Mouse (Mus musculus) frontal cortex, adult 2 months (tissue): ENCODE data around the gene Eml1. TPM values are rescaled to one million over a fixed set of nuclear protein-coding genes. Genes with fewer than 3 reads are reported as not detected.
A peak's percentile ranks its signal among the peaks of the same experiment; 100 is the strongest.

Experiments
- DNase-seq, 2 experiments: peaks; one replicate each; pipeline ENCODE4 v3.0.0; 2022; ENCODE audit warnings: low spot score in 1 of 2; ENCODE audit errors: extremely low spot score in 1 of 2
- polyA plus RNA-seq: library from polyadenylated mRNA; depleted of rRNA; stranded (reverse); fragments of >200 nt; gene quantifications from 2 replicates; pipeline ENCODE4 v1.2.3, GENCODE M21; 2012; rRNA removed

Gene Eml1
- polyA plus RNA-seq, 1 experiment, result 57.7 TPM

DNA sequence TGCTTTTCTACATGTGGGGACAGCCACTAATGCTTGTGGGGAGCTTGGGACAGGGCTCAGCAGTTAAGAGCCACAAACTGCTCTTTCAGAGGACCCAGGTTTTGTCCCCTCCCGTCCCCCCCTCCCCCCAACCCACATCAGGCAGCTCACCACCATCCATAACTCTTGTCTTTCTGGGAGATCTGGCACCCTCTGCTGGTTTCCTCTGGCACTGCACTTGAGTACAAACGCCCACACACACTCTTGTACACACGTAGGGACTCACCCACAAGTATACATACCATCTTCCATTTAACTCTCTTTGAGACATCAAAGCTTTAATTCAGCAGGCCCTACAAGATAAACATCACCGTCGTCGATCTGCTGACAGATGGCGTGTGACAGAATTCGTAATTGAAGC lies 158.5 kb downstream of the Eml1 start:
- DNase-seq, result peak in 1 of 2 experiments; percentile 81

- no peak for DNase-seq
Measured at GRCm38 (mm10) chr12:108534484-108534883, 163.7 kb downstream of the Eml1 start.

- no peak for DNase-seq
Measured at GRCm38 (mm10) chr12:108536461-108536860, 165.7 kb downstream of the Eml1 start.

- DNase-seq, result peak in 1 of 2 experiments; percentile 82
Measured at GRCm38 (mm10) chr12:108541088-108541487, 170.3 kb downstream of the Eml1 start.

- DNase-seq, result no peak
Measured at GRCm38 (mm10) chr12:108546508-108547153, 175.9 kb downstream of the Eml1 start.

- no peak for DNase-seq
Measured at GRCm38 (mm10) chr12:108547251-108547875, 176.6 kb downstream of the Eml1 start.

DNA sequence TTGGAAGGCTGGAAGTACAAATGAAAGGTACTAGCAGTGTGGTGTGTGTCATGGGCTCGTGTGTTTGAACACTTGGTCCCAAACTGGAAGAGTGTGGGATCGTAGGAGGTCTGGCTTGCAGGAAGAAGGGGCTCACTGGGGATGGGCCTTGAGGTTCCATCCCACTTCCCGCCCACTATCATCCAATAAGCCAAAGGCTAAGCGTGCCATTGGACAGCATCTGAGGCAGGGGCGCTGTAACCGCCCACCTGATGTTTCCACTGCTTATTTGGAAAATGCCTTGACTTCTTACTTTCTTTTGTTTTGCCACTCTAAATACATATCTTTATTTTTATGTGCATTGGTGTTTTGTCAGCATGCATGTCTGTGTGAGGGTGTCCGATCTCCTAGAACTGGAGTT lies 181.0 kb downstream of the Eml1 start:
- DNase-seq, result no peak

GRCm38 (mm10) chr12:108553079-108553478 lies 182.3 kb downstream of the Eml1 start:
- DNase-seq, result no peak

DNA sequence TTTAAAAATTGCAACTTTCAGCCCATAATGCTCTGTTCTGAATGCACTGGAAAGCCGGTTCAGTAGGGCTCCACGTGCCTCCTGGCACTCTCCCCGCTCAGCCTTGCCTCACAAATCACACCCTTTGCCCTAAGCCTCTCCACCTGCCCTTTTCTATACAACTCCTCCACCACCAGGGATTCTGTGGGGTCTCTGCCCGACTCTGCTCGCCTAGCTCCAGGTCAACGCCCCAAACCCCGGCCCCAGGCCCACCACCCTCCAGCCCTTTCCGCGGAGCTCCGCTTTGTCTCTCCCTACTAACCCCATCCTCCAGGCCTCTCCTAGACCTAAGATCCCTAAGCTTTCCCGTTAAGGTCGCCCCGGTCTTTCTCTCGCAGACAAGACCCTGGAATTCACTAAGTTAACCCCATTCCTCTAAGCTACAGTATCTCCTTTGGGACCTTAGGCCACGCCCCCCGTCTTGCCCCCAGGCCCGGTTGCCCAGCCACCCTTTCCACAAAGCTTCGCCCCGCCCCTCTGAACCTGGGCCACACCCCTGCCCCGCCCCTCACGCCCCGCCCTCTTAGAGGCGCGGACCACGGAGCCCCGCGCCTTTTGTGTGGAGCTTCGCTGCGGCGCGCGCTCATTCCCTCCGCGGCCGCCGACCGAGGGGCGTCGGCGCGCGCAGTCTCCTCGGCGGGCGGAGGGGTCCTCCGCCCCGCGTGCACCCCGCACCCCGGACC lies 183.5 kb downstream of the Eml1 start, which contains the start of gene Evl:
Gene Evl (plus strand): TSS at position 601 of the 722 bp plus-strand sequence.
- peak; percentile 47 to 81 for DNase-seq

DNA sequence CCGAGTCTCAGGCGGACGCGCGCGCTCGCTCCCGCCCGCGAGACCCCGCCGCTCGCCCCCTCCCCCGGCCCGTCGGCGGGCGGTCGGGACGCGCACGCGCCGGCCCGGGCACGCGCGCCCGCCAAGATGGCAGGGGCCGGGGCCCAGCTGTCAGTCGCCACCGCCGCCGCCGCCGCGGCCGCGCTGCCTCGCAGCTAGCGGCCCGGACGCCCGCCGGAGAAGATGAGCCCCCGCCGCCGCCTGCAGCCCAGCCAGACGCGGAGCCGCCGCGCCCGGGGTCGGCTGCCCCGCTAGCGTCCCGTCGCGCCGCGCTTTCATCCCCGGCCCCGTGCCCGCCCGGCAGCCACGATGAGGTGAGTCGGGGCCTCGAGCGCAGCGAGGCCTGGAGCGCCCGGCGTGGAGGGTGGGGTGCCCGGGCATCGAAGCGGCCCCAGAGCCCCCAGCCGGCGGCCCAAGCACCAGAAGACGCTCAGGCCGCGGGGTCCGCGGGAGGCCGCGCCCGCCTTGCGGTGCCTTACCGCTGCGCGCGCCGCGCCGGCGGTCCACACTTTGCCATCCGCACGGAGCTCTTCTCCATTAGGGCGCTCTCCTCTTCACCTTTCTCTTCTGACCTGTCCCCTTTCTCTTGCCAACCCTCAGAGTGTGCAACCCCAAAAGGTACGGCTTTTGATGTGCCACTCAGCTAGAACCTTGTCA lies 184.3 kb downstream of the Eml1 start:
- DNase-seq, result no peak

DNA sequence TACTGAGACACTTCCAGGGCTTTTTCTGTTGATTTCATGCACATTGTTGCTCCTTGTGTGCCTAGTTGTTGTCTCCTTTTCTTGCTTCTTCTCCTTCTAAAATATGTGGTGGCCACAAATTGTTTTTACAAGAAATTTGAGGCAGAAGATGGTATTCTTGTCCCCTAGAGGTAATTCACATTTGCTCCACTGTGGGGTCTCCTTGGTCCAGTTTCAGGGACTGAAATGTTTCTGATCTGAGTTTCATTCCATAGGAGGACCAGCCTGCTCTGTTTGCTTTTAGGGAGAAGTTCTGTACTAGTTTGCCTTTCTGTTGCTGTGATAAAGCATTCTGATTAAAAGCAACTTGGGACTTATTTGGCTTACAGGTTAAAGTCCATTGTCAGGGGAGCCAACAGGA lies 187.4 kb downstream of the Eml1 start:
- DNase-seq, result no peak

- no peak for DNase-seq
Measured at GRCm38 (mm10) chr12:108563238-108563637, 192.5 kb downstream of the Eml1 start.

- DNase-seq, result no peak
Measured at GRCm38 (mm10) chr12:108564910-108565506, 194.3 kb downstream of the Eml1 start.

GRCm38 (mm10) chr12:108579156-108579871 lies 208.6 kb downstream of the Eml1 start:
- DNase-seq, result peak; percentile 75 to 82

- no peak for DNase-seq
Measured at GRCm38 (mm10) chr12:108583775-108584174, 213.0 kb downstream of the Eml1 start.

Other genes with a start within 250 kb of the Eml1 start
- gene Setd3, start 191.6 kb upstream of the Eml1 start, polyA plus RNA-seq, result 101 and 117 TPM in 2 replicates
- gene Ccnk, start 191.4 kb upstream of the Eml1 start, polyA plus RNA-seq, result 24.7 and 27.3 TPM in 2 replicates
- gene Ccdc85c, start 95.5 kb upstream of the Eml1 start, polyA plus RNA-seq, result 44.2 and 44.8 TPM in 2 replicates
- 10.3 and 10.6 TPM in 2 replicates for gene Hhipl1, start 64.7 kb upstream of the Eml1 start, polyA plus RNA-seq
- 377 and 384 TPM in 2 replicates for gene Cyp46a1, start 36.6 kb upstream of the Eml1 start, polyA plus RNA-seq
- 222 and 224 TPM in 2 replicates for gene Evl, start 183.8 kb downstream of the Eml1 start, polyA plus RNA-seq